In genomic region chr2:21141189-21141519, GRCm38 (mm10) we compare ENCODE assay signal across 8 mouse cellular contexts.
DNase-seq lines count a peak whose midpoint lies in the region; ATAC-seq and TF ChIP-seq lines count a peak whose summit lies in the region.

No protein-coding gene starts in this region.

- DNase-seq in heart, postnatal 0 days (ENCODE audit: low spot score), result no peak
- DNase-seq in heart, adult 18-20 months, result no peak
- DNase-seq in embryonic facial prominence, embryonic 10.5 days (ENCODE audit: low spot score), result no peak
- no peak for DNase-seq in midbrain, embryonic 10.5 days (ENCODE audit: low spot score)
- no peak for DNase-seq in T-cell, adult 2 months (ENCODE audit: low spot score)
- no peak for DNase-seq in spleen, postnatal 10 days (ENCODE audit: low spot score in 2 of 2)
- DNase-seq in frontal cortex, postnatal 10 days (ENCODE audit: low spot score in 2 of 2), result no peak

- H3K4me3 ChIP-seq in heart, postnatal 0 days (ENCODE audit: low read depth, low read length), result peak overlapping the region; percentile 55
- H3K4me3 ChIP-seq in embryonic facial prominence, embryonic 10.5 days, result peak overlapping the region; percentile 68
- H3K4me3 ChIP-seq in hindbrain, embryonic 13.5 days, result peak overlapping the region; percentile 60
- peak overlapping the region; percentile 69 for H3K4me3 ChIP-seq in midbrain, embryonic 10.5 days

- H3K27ac ChIP-seq in heart, postnatal 0 days (ENCODE audit: low read depth), result peak overlapping the region; percentile 44; the same call in 1 of the 2 replicates
- peak overlapping the region; percentile 86 for H3K27ac ChIP-seq in embryonic facial prominence, embryonic 10.5 days (replicated peaks)
- H3K27ac ChIP-seq in hindbrain, embryonic 13.5 days, result peak overlapping the region; percentile 96
- peak overlapping the region; percentile 93 for H3K27ac ChIP-seq in midbrain, embryonic 10.5 days (replicated peaks)

- H3K4me1 ChIP-seq in heart, postnatal 0 days (ENCODE audit: control insufficient read depth, insufficient read depth), result peaks cover 4% of the 10 kb centered on the region; the same call in 1 of the 2 replicates
- H3K4me1 ChIP-seq in embryonic facial prominence, embryonic 10.5 days, result peaks cover 16% of the 10 kb centered on the region
- H3K4me1 ChIP-seq in hindbrain, embryonic 13.5 days (replicated peaks), result peaks cover 13% of the 10 kb centered on the region
- H3K4me1 ChIP-seq in midbrain, embryonic 10.5 days, result peaks cover 20% of the 10 kb centered on the region

- TF ChIP-seq EP300 in heart, postnatal 0 days (IDR thresholded peaks at IDR 0.05; ENCODE audit: low read depth), result no peak

- ATAC-seq in heart, postnatal 0 days (ENCODE audit: insufficient read depth, low read depth), result no peak
- peak; percentile 49 for ATAC-seq in hindbrain, embryonic 13.5 days (ENCODE audit: low FRiP score)

- 17% methylated on average over 7 of the region's 7 CpGs for WGBS in heart, postnatal 0 days
- WGBS in embryonic facial prominence, embryonic 10.5 days, result 14% methylated on average over 7 of the region's 7 CpGs
- 14% methylated on average over 7 of the region's 7 CpGs for WGBS in hindbrain, embryonic 13.5 days
- 10% methylated on average over 7 of the region's 7 CpGs for WGBS in midbrain, embryonic 10.5 days

- no peaks in the 10 kb centered on the region for H3K27me3 ChIP-seq in heart, postnatal 0 days (ENCODE audit: control insufficient read depth, insufficient read depth, low read length)
- peaks cover 12% of the 10 kb centered on the region for H3K27me3 ChIP-seq in embryonic facial prominence, embryonic 10.5 days (replicated peaks; ENCODE audit: low read depth, poor library complexity, severe bottlenecking)
- H3K27me3 ChIP-seq in hindbrain, embryonic 13.5 days, result no peaks in the 10 kb centered on the region
- H3K27me3 ChIP-seq in midbrain, embryonic 10.5 days (ENCODE audit: low read depth, poor library complexity, severe bottlenecking), result peaks cover 12% of the 10 kb centered on the region

- no peaks in the 10 kb centered on the region for H3K9me3 ChIP-seq in heart, postnatal 0 days (replicated peaks; ENCODE audit: control insufficient read depth, low read length)
- peaks cover 2% of the 10 kb centered on the region; the same call in 1 of the 2 replicates for H3K9me3 ChIP-seq in embryonic facial prominence, embryonic 10.5 days
- peaks cover 4% of the 10 kb centered on the region; the same call in 1 of the 2 replicates for H3K9me3 ChIP-seq in hindbrain, embryonic 13.5 days
- H3K9me3 ChIP-seq in midbrain, embryonic 10.5 days (replicated peaks), result peaks cover 14% of the 10 kb centered on the region

- H3K36me3 ChIP-seq in heart, postnatal 0 days (replicated peaks; ENCODE audit: control insufficient read depth, insufficient read depth, low read length), result no peaks in the 10 kb centered on the region
- H3K36me3 ChIP-seq in embryonic facial prominence, embryonic 10.5 days (replicated peaks), result no peaks in the 10 kb centered on the region
- H3K36me3 ChIP-seq in hindbrain, embryonic 13.5 days, result no peaks in the 10 kb centered on the region
- H3K36me3 ChIP-seq in midbrain, embryonic 10.5 days, result no peaks in the 10 kb centered on the region

- no peak for TF ChIP-seq CTCF in heart, postnatal 0 days (IDR thresholded peaks at IDR 0.05; ENCODE audit: low read depth)

- 0 out of 2 replicates have a peak overlapping the region, but pooled peaks have one; percentile 52 for H3K9ac ChIP-seq in heart, postnatal 0 days (replicated peaks; ENCODE audit: low read depth, low read length)
- peak overlapping the region; percentile 85 for H3K9ac ChIP-seq in hindbrain, embryonic 13.5 days

- H3K4me2 ChIP-seq in heart, postnatal 0 days (ENCODE audit: low read depth, low read length), result peak overlapping the region; percentile 93
- H3K4me2 ChIP-seq in hindbrain, embryonic 13.5 days, result peak overlapping the region; percentile 85

Comparison
In these comparisons a context has a peak if more than half of its experiments do, and no peak if none do; other contexts are left out.
1. H3K27ac ChIP-seq: peak in every context shown above with its lines; median percentile 96 in hindbrain, embryonic 13.5 days; 93 in midbrain, embryonic 10.5 days; 86 in embryonic facial prominence, embryonic 10.5 days; 44 in heart, postnatal 0 days.